Mouse (Mus musculus): ENCODE data around the gene Mfsd4a. TPM values are rescaled to one million over a fixed set of nuclear protein-coding genes. Genes with fewer than 3 reads are reported as not detected.

Gene Mfsd4a
- polyA plus RNA-seq, 1 experiment from 2014 or later, result 8.6 TPM

DNA sequence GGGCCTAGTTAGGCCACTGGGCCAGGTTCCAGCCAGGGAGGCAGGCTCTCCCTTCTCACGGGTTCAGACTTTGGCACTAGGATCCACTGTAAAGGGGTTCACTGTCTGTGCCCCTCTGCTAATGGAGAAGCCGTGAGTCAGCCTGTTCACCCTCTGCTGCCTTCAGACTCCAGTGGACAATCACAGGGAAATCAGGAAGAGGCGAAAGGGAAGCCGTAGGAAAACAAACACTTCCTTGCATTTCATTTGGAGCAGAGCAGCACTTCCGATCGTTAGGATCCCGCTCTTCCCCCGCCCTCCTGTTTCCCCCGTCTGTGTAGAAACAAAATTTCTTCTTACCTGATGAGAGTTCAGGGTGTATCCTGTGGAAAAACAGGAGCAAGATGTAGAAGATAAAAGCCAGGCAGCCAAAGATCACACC lies 27.7 kb downstream of the Mfsd4a start:
- ATAC-seq (ENCODE audit: insufficient number of reproducible peaks, low FRiP score, low TSS enrichment, low read depth) (no peak), DNase-seq (ENCODE audit: low spot score) (no peak)
- Histone ChIP-seq H3K27me3 (ENCODE audit: control insufficient read depth, insufficient read depth, low read length) (no peaks in the 10 kb centered on the region), H3K4me1 (ENCODE audit: control insufficient read depth, insufficient read depth, low read length) (no peaks in the 10 kb centered on the region), H3K27ac (replicated peaks; ENCODE audit: low read depth, low read length) (no peak overlapping the region), H3K9me3 (ENCODE audit: control insufficient read depth, low read length) (no peaks in the 10 kb centered on the region), H3K4me3 (ENCODE audit: low read depth, low read length) (no peak overlapping the region), H3K4me2 (ENCODE audit: low read depth, severe bottlenecking) (no peak overlapping the region), H3K9ac (ENCODE audit: low read length) (no peak overlapping the region), H3K36me3 (ENCODE audit: control insufficient read depth, insufficient read depth, low read length) (no peaks in the 10 kb centered on the region)
- 75% methylated on average over 9 of the region's 9 CpGs for WGBS

DNA sequence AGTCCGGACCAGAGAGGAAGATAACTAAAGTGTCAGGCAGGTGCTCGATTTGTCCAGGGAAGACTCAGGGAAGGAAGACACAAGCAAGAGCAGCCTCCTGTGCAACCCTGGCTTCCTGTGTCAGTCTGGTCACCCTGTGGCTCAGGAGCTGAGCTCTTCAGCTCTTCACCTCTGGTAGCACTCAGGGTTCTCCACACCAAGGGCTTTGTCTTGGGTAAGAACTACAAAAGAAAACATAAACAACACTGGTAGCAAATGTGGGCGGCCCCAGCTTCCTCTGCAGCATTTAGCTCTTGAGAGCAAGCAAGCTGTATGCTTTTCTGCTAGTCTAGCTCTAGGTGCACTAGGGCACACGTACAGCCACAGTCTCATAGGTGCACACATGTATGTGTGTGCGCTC lies 29.1 kb downstream of the Mfsd4a start:
- H3K4me1 ChIP-seq (ENCODE audit: control insufficient read depth, insufficient read depth, low read length), result no peaks in the 10 kb centered on the region
- H3K9ac ChIP-seq (ENCODE audit: low read length), result no peak overlapping the region
- no peaks in the 10 kb centered on the region; the same call in 1 of the 2 replicates for H3K36me3 ChIP-seq (ENCODE audit: control insufficient read depth, insufficient read depth, low read length)
- DNase-seq (ENCODE audit: low spot score) (no peak), ATAC-seq (ENCODE audit: insufficient number of reproducible peaks, low FRiP score, low TSS enrichment, low read depth) (no peak)
- H3K4me2 ChIP-seq (ENCODE audit: low read depth, severe bottlenecking), result no peak overlapping the region
- H3K9me3 ChIP-seq (ENCODE audit: control insufficient read depth, low read length), result no peaks in the 10 kb centered on the region
- H3K27me3 ChIP-seq (ENCODE audit: control insufficient read depth, insufficient read depth, low read length), result no peaks in the 10 kb centered on the region
- no peak overlapping the region for H3K27ac ChIP-seq (replicated peaks; ENCODE audit: low read depth, low read length)
- H3K4me3 ChIP-seq (ENCODE audit: low read depth, low read length), result no peak overlapping the region
- 84% methylated on average over 5 of the region's 5 CpGs for WGBS

DNA sequence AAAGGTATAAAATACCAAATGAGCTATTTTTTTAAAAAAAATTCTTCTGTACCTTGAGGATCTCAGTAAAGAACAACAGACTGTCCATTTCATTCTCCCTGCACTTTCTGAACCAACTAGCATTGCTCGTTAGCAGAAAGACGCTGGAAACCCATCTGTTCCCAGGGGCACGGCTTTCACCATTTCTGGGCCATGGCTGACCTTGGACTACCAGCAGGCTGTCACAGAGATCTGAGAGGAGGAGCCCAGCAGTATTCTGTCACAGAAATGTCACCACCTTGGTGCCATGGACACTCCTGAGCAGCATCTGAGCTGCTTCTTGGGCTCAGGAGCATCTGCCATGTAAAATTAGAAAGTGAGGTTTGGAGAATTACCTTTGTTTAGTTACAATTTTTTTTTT lies 30.1 kb downstream of the Mfsd4a start:
- no peak overlapping the region for H3K9ac ChIP-seq (ENCODE audit: low read length)
- no peak overlapping the region for H3K4me3 ChIP-seq (ENCODE audit: low read depth, low read length)
- ATAC-seq (ENCODE audit: insufficient number of reproducible peaks, low FRiP score, low TSS enrichment, low read depth), result no peak
- no peaks in the 10 kb centered on the region; the same call in 1 of the 2 replicates for H3K36me3 ChIP-seq (ENCODE audit: control insufficient read depth, insufficient read depth, low read length)
- no peaks in the 10 kb centered on the region for H3K4me1 ChIP-seq (ENCODE audit: control insufficient read depth, insufficient read depth, low read length)
- WGBS, result 63% methylated on average over 3 of the region's 3 CpGs
- no peak overlapping the region for H3K4me2 ChIP-seq (ENCODE audit: low read depth, severe bottlenecking)
- no peak overlapping the region for H3K27ac ChIP-seq (replicated peaks; ENCODE audit: low read depth, low read length)
- no peak for DNase-seq (ENCODE audit: low spot score)
- H3K27me3 ChIP-seq (ENCODE audit: control insufficient read depth, insufficient read depth, low read length), result no peaks in the 10 kb centered on the region
- H3K9me3 ChIP-seq (ENCODE audit: control insufficient read depth, low read length), result no peaks in the 10 kb centered on the region

DNA sequence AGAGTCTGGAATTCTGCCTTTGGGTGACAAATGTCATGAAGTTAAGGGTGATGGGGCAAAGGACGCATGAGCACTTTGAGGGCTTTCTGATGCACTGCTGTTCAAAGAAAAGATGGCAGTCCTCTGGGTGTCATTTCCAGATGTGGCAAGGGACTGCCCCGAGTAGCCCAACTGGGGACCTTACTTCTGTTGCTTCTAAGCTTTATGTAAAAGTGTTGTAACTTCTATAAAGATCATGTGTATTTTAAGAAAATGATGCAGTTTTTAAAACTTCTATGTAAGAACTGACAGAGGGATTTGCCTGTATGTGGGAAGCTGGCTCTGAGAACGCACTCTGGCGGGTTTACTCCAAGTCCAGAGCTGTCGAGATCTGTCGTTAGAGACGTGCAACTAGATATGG lies 35.7 kb downstream of the Mfsd4a start:
- Histone ChIP-seq H3K4me3 (ENCODE audit: low read depth, low read length) (no peak overlapping the region), H3K36me3 (ENCODE audit: control insufficient read depth, insufficient read depth, low read length) (no peaks in the 10 kb centered on the region; the same call in 1 of the 2 replicates), H3K27ac (replicated peaks; ENCODE audit: low read depth, low read length) (no peak overlapping the region), H3K9ac (ENCODE audit: low read length) (no peak overlapping the region), H3K27me3 (ENCODE audit: control insufficient read depth, insufficient read depth, low read length) (no peaks in the 10 kb centered on the region), H3K4me2 (ENCODE audit: low read depth, severe bottlenecking) (no peak overlapping the region), H3K9me3 (ENCODE audit: control insufficient read depth, low read length) (no peaks in the 10 kb centered on the region), H3K4me1 (ENCODE audit: control insufficient read depth, insufficient read depth, low read length) (no peaks in the 10 kb centered on the region)
- DNase-seq (ENCODE audit: low spot score), result no peak
- 91% methylated on average over 7 of the region's 7 CpGs for whole genome bisulfite sequencing
- ATAC-seq (ENCODE audit: insufficient number of reproducible peaks, low FRiP score, low TSS enrichment, low read depth), result no peak

DNA sequence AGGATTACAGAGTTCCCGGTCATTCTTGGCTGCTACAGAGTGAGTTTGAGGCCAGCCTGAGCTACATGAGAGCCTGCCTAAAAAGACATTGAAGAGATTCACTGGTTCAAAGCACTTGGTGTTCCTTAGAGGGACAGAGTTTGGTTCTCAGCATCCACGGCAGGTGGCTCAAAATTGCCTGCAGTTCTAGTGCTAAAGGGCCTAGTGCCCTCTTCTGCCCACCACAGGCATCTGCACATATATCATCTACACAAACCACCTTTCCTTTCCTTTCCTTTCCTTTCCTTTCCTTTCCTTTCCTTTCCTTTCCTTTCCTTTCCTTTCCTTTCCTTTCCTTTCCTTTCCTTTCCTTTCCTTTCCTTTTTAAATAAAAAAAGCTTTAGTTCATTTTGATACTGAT lies 37.3 kb downstream of the Mfsd4a start:
- H3K9me3 ChIP-seq (ENCODE audit: control insufficient read depth, low read length), result no peaks in the 10 kb centered on the region
- WGBS, result 60% methylated on average over 2 of the region's 2 CpGs
- no peak overlapping the region for H3K9ac ChIP-seq (ENCODE audit: low read length)
- no peak overlapping the region for H3K4me2 ChIP-seq (ENCODE audit: low read depth, severe bottlenecking)
- ATAC-seq (ENCODE audit: insufficient number of reproducible peaks, low FRiP score, low TSS enrichment, low read depth) (no peak), DNase-seq (ENCODE audit: low spot score) (no peak)
- H3K27me3 ChIP-seq (ENCODE audit: control insufficient read depth, insufficient read depth, low read length), result no peaks in the 10 kb centered on the region
- H3K36me3 ChIP-seq (ENCODE audit: control insufficient read depth, insufficient read depth, low read length), result no peaks in the 10 kb centered on the region; the same call in 1 of the 2 replicates
- no peak overlapping the region for H3K4me3 ChIP-seq (ENCODE audit: low read depth, low read length)
- no peak overlapping the region for H3K27ac ChIP-seq (replicated peaks; ENCODE audit: low read depth, low read length)
- H3K4me1 ChIP-seq (ENCODE audit: control insufficient read depth, insufficient read depth, low read length), result no peaks in the 10 kb centered on the region

DNA sequence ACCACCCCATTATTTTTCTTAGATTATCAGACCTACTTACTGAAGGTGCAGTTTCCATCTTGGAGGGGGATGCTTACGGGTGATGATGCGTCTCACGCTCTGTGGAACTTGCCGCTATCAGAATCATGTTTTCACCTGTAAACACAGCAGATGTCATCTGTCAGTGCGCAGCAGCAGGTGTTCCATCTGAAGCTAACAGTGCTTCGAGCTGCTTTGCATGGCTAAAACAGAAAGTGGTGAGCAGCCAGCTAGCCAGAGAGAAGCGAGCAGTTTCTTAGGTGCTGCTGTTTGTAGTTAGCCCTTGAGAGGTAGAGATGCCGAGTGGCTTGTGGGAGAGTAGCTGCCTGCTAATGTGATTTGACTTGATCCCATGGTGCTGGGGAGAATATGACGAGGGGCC lies 39.4 kb downstream of the Mfsd4a start:
- Histone ChIP-seq H3K36me3 (ENCODE audit: control insufficient read depth, insufficient read depth, low read length) (peaks cover 4% of the 10 kb centered on the region; the same call in 1 of the 2 replicates), H3K27me3 (ENCODE audit: control insufficient read depth, insufficient read depth, low read length) (no peaks in the 10 kb centered on the region), H3K9me3 (ENCODE audit: control insufficient read depth, low read length) (no peaks in the 10 kb centered on the region), H3K4me3 (ENCODE audit: low read depth, low read length) (no peak overlapping the region), H3K4me1 (ENCODE audit: control insufficient read depth, insufficient read depth, low read length) (no peaks in the 10 kb centered on the region), H3K4me2 (ENCODE audit: low read depth, severe bottlenecking) (no peak overlapping the region), H3K9ac (ENCODE audit: low read length) (no peak overlapping the region), H3K27ac (replicated peaks; ENCODE audit: low read depth, low read length) (no peak overlapping the region)
- DNase-seq (ENCODE audit: low spot score) (no peak), ATAC-seq (ENCODE audit: insufficient number of reproducible peaks, low FRiP score, low TSS enrichment, low read depth) (no peak)
- 92% methylated on average over 9 of the region's 9 CpGs for WGBS

DNA sequence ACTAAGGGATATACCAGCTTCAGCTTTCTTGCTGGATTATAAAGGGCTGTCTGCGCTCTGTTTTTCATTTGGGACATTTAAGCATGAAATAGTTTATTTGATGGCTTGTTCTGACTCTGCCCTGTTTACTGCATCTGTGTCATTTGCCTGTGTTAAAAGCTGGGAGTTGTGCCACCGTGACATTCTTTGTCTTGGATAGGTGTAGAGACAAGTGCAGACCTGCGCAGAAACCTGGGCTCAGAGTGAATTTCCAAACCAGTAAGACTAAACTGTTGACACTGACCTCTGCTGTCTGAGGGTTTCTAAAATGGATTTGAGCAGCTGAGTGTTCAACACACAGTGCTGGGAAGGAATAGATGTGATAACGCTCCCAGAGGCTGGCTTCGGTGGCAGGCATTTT lies 39.9 kb downstream of the Mfsd4a start:
- 90% methylated on average over 5 of the region's 5 CpGs for WGBS
- Histone ChIP-seq H3K27ac (replicated peaks; ENCODE audit: low read depth, low read length) (no peak overlapping the region), H3K4me2 (ENCODE audit: low read depth, severe bottlenecking) (no peak overlapping the region), H3K36me3 (ENCODE audit: control insufficient read depth, insufficient read depth, low read length) (peaks cover 8% of the 10 kb centered on the region), H3K4me3 (ENCODE audit: low read depth, low read length) (no peak overlapping the region), H3K9me3 (ENCODE audit: control insufficient read depth, low read length) (no peaks in the 10 kb centered on the region), H3K4me1 (ENCODE audit: control insufficient read depth, insufficient read depth, low read length) (no peaks in the 10 kb centered on the region), H3K9ac (ENCODE audit: low read length) (no peak overlapping the region), H3K27me3 (ENCODE audit: control insufficient read depth, insufficient read depth, low read length) (no peaks in the 10 kb centered on the region)
- no peak for DNase-seq (ENCODE audit: low spot score)
- ATAC-seq (ENCODE audit: insufficient number of reproducible peaks, low FRiP score, low TSS enrichment, low read depth), result no peak

DNA sequence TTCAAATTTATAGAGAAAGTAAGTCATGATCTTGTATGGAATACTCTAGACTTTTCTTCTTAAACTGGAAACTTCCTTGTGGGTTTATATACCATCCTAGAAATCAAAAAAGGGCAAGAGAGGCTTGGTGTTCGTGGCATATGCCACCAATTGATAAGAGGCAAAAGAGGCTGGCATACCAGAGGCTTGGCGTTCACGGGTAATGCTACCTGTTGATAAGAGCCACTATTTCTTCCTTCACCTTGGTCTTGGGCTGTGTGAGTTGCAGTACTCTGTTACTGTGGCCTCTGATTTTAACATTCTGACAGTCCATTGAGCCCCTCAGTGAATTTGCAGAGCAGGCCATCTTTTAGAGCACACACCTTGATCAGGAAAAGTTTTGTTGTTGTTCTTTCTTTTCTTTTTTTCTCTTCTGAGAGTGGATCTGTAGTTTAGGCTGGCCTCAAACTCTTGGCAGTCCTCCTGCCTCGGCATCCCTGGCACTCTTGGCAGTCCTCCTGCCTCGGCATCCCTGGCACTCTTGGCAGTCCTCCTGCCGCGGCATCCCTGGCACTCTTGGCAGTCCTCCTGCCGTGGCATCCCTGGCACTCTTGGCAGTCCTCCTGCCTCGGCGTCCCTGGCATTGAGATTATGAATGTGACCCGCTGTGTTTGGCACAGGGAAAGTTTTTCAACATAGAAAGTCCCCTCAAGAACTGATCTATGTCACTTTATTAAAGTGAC lies 40.8 kb downstream of the Mfsd4a start:
- no peaks in the 10 kb centered on the region for H3K27me3 ChIP-seq (ENCODE audit: control insufficient read depth, insufficient read depth, low read length)
- peaks cover 9% of the 10 kb centered on the region for H3K36me3 ChIP-seq (ENCODE audit: control insufficient read depth, insufficient read depth, low read length)
- H3K27ac ChIP-seq (replicated peaks; ENCODE audit: low read depth, low read length), result no peak overlapping the region
- H3K9ac ChIP-seq (ENCODE audit: low read length), result no peak overlapping the region
- WGBS, result 91% methylated on average over 11 of the region's 11 CpGs
- no peak overlapping the region for H3K4me2 ChIP-seq (ENCODE audit: low read depth, severe bottlenecking)
- DNase-seq (ENCODE audit: low spot score) (no peak), ATAC-seq (ENCODE audit: insufficient number of reproducible peaks, low FRiP score, low TSS enrichment, low read depth) (no peak)
- no peaks in the 10 kb centered on the region for H3K9me3 ChIP-seq (ENCODE audit: control insufficient read depth, low read length)
- H3K4me3 ChIP-seq (ENCODE audit: low read depth, low read length), result no peak overlapping the region
- no peaks in the 10 kb centered on the region for H3K4me1 ChIP-seq (ENCODE audit: control insufficient read depth, insufficient read depth, low read length)

DNA sequence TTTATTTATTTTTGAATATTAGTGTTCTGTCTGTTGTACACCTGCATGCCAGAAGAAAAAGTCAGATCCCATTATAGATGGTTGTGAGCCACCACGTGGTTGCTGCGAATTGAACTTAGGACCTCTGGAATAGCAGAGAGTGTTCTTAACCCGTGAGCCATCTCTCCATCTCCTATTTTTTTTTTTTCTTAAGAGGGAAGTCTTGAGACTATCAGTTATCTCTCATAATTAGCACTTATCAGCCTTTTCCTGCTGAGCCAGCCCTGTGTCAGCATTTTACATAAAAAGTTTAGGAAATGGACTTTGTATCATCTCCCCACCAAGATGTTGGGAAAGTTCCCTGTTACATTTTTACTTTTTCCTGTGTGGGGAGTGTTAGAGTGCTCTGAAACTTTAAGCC lies 45.8 kb downstream of the Mfsd4a start:
- DNase-seq (ENCODE audit: low spot score) (no peak), ATAC-seq (ENCODE audit: insufficient number of reproducible peaks, low FRiP score, low TSS enrichment, low read depth) (no peak)
- Histone ChIP-seq H3K9ac (ENCODE audit: low read length) (no peak overlapping the region), H3K9me3 (ENCODE audit: control insufficient read depth, low read length) (no peaks in the 10 kb centered on the region), H3K36me3 (ENCODE audit: control insufficient read depth, insufficient read depth, low read length) (peaks cover 22% of the 10 kb centered on the region), H3K4me3 (ENCODE audit: low read depth, low read length) (no peak overlapping the region), H3K4me1 (ENCODE audit: control insufficient read depth, insufficient read depth, low read length) (no peaks in the 10 kb centered on the region), H3K4me2 (ENCODE audit: low read depth, severe bottlenecking) (no peak overlapping the region), H3K27ac (replicated peaks; ENCODE audit: low read depth, low read length) (no peak overlapping the region), H3K27me3 (ENCODE audit: control insufficient read depth, insufficient read depth, low read length) (no peaks in the 10 kb centered on the region)
- WGBS, result 87% methylated on average over 3 of the region's 3 CpGs
